Mouse (Mus musculus) kidney, adult 9 months (tissue): Measurements from ENCODE around the gene Olfr414.

Source experiments
- DNase-seq: peaks from one replicate; pipeline ENCODE4 v3.0.0; 2022

The Olfr414 gene

DNA sequence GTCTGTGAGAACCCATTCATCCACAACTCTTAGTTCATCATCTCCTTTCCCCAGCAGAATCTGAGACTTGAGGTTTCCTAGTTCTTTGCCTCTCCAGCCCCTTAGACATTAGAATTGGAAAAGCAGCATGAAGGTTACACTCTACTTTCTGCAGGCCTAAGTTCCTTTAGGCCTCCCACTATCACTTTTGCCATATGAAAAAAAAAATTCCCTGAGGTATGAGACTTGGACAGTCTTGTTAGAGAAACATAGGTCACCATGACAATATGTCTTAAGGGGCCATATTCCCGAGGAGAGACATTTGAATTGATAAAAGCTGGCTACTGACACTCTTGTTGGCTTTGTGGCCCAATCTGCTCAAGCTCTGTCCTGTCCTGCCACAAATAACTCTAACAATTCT lies at the start of gene Olfr414:
Gene Olfr414, plus strand, starts transcription at position 301 of the 400 bp plus-strand sequence.
- DNase-seq, result no peak

DNA sequence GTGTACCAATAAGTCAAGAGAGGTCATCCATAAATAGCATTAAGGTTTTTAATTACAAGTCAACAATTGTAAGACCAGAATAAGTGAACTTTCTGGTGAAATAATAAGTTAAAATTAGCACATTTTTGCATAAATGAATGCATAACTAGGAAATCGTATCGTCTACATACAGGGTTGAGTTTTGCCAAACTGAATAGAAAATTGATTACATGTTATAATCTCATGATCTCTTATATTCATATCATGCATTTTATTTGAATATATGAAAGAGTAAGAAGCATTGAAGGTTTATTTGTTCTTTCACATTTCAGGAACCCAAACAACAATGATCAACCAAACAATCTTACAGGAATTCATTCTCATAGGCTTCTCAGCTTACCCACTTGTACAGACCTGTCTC lies 33.1 kb upstream of the Olfr414 start, which contains the start of gene Olfr248:
Gene Olfr248, plus strand, starts transcription at position 301 of the 400 bp plus-strand sequence.
- no peak for DNase-seq

DNA sequence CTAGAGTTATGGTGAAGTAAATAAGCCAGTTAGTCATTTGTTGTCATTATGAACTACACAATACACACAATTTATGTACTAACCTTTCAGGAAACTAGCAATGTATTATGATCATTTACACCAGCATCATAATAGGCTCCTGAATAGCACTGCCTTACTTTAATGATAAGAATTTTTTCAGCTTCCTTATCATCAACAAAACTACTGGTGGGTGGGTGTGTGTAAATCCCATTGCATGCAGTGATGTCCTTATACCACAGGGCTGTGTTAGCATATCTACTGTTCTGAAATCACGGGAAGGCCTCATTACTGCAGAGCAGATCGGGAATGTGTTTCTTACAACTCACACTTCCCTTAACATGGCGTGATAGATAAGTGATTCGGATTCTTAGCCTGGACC lies 905 bp upstream of the Olfr414 start:
- DNase-seq, result no peak

DNA sequence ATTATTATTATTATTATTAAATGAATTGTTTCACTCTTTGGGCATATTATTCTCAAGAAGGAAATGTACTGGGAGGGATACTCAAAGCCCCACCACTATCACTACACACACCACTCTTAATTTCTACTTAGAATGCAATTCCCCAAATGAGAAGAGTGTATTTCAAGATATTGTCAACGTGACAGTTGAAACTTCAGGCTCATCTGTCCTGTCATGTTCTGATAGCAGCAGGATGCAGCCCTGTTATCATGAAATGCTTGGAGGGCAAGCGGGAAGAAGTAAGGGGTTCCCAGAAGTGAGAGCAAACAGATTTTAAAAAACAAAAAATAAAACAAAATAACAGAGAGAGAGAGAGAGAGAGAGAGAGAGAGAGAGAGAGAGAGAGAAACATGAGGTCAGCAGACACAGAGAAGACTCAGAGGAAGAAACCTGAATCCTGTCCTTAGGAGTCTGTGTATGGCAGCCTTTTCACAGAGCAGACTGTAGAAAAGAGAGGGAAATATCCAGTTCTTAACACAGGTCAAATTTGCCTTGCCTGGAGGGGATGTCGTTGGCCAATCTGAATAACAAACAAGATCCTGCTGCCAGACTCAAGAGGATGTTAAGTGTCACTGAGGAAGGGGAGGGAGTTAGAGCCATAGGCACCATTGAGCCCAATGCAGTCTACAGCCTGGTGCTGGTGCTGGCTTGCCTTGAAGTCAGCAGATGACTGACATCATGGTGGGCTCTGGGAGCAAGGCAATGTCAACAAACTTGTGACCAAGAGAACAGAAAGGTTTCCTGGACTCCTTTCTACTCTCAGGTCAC lies 2.5 kb downstream of the Olfr414 start:
- no peak for DNase-seq

DNA sequence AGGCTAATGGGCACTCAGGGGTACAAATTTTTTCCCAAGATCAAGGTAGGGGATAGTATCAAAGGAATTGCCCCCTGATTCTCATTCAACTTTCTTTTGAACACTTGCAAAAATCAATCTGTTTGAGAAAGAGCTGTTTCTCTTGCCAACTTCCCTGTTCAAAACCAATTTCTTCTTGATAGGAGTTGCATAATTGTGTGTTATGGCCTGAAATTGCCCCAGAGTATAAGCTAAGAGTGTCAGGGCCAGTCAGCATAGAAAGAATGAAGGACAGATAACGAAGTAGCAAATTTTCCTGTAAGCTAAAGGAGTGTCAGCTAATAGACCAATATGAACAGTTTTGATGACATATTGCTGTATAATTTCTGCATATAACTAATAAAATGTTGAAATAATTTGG lies 3.5 kb downstream of the Olfr414 start:
- no peak for DNase-seq

DNA sequence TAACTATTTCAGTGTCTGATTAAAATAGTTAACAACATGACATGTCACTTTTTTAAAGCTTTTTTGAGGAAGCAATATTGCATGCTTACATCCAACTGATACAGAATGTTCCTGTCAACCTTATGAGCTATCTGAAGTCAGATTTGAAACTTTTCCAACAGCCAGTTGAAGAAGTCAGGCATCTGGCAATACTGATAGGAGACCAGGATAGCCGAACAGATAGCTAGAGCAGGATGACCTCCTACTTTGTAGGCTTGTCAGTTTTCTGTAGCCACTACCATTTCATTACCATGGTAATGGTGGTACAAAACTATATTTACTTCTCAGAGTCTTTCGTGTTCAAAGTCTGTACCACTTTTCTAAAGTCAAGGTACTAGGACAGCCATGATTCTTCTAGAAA lies 4.5 kb downstream of the Olfr414 start:
- DNase-seq, result no peak

DNA sequence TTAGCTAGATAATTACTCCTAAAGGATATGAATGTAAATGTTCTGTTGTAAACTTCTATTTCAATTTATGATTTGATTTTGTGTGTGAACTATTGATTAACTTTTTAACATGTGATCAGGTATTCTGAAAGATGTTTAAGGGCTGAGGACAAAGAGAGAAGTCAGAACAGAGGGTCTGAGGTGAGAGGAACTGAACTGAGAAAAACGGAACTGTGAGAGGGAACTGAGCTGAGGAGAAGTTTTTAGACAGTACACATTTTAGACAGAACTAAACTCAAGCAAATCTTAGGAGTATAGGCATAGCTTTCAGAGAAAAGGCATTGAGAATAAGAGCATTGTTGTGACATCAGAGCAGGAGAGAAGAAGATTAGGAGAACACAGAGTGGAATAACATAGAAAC lies 10.3 kb downstream of the Olfr414 start:
- DNase-seq, result no peak

DNA sequence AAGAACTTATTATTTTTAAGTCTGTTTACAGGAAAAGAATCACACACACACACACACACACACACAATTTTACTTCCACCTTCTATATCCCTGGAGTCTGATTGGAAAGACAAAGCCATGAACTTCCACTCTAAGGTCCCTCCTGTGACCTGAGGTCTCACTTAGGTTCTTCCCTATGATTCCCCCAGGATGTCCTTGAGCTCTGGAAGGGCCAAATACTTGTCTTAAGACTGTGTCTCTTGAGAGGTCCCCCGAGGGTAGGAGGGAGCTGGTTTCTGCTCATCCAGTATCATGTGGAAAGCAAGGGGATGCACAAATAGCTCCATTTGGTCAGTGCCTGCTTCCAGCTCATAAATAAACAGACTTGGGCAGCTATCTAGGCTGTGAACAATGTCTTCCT lies 17.9 kb downstream of the Olfr414 start, which contains the start of gene Olfr220:
Gene Olfr220, plus strand, starts transcription at position 301 of the 400 bp plus-strand sequence.
- DNase-seq, result no peak

DNA sequence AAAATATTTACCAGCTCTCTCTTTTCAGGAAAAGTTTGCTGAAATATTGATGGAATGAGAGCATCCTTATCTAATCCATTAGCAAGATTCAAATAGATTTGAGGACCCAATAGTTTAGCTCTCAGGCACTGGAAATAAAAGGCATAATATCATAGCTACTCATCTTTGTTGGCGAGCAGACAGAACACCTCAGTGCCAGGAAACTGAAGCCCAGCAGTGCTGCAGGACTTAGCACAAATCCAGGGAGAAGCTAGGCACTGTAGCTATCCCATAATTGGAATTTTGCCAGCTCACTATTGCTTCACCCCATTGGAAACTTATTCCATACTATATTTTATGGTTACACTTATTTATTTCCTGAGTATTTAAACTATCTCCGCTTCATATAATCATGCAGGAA lies 31.2 kb downstream of the Olfr414 start:
- no peak for DNase-seq

DNA sequence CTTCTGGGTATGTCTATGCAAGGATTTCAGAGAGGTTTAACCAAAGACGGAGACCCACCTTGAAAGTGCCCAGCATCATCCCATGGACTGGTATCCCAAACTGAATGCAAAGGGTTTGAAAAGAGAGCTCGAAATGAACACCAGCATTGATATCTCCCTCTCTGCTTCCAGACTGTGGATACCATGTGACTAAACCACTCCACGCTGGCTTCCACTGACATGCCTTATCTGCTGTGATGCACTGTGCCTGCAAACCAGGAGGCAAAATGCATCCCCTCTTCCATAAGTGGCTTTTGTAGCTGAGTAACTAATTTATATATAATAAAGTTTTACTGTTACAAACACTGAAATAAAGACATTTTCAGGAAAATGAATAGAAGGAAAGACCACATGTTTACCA lies 41.5 kb downstream of the Olfr414 start:
- no peak for DNase-seq

DNA sequence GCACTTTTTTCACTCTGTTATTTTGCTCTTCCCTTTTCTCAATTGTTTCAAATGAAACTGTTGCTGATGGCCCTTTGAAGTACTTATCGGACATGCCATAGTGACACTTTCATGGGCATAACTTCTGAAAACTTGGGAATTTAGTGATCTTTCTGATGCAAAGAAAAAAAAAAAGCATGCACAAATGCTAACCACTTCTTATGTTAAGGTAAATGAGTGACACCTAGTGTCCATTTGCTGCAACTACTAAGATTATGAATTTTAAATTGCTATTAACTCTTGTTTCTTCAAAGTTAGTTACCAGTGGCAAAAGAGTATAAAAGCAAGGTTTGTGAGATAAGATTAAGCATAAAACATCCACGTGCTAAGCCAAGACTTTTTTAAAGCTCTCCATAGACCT lies 42.4 kb downstream of the Olfr414 start:
- DNase-seq, result peak; percentile 26

DNA sequence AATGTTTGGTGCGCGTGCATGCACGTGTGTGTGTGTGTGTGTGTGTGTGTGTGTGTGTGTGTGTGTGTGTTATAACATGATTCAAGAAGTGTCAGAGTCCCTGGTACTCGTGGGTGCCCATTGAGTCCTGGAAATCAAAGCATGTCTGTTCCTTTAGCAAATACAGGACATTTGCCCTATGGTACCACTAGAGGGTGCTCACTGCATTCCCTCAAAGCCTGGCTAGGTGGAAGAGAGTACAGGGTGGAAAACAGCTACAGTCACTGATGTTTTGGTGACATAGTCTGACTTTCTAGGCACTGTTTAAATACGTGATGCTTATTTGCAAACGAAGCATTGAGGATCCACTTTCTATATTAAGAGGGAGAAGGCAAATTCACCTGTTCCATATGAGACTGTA lies 45.9 kb downstream of the Olfr414 start:
- DNase-seq, result peak; percentile 35

DNA sequence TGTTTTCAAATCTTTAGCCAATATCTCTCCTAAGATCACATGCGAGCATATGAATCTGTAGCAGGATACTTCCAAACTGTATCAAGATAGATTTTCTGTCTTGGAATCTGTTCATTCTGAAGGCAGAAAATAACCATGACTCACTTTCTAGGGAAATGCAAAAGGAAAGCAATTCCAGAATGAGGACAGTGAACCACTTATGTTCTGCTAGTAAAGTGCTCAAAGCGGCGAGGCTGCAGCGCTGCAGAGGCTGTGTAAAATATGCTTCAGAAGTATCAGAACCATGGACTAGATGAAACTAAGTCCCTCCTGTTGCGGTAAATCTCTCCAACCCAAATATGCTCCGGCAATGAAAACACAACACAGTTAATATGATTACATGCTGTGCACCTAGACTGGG lies 58.7 kb downstream of the Olfr414 start:
- no peak for DNase-seq
